Mouse (Mus musculus) left cerebral cortex, postnatal 25 days (tissue): ENCODE measurements around the gene Anks3. TPM values are rescaled to one million over a fixed set of nuclear protein-coding genes. Genes with fewer than 3 reads are reported as not detected.

Source experiments
- DNase-seq, 2 experiments: peaks; one replicate each; pipeline ENCODE4 v3.0.0; 2022; ENCODE audit warnings: low spot score in 2 of 2, mixed read lengths in 1 of 2
- intact Hi-C: fragments of 180-260 bp; cut with DNase I; formaldehyde crosslinking; loops from one replicate; pipeline ENCODE4 v1.15.1; 2025
- total RNA-seq, 2 experiments: library from RNA; stranded (reverse); gene quantifications; 2 replicates each; pipeline ENCODE4 v1.2.3; 2021

The Anks3 gene
- total RNA-seq, 2 experiments from 2014 or later: 54.9 to 61.8 TPM

DNA sequence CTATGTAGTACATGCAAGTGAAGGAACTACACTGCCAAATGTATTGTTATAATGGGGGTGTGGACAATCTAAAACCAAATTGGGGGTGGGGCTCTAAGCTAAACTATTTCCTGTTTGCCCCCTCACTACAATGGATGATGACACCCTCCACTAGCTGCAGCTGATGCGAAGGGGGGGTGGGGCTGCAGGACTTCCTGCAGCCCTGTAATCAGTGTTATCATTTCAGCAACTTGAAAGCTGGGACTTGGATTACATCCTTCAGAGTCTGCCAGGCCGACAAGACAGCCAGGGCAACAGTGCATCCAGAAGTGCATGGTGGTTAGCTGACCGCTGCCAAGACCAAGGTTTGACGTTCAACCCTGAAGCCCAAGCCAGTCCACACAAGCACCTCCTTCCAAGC, 7.6 kb upstream of the Anks3 start:
- DNase-seq: no peak
- intact Hi-C loops: no loop called here

- intact Hi-C loops: no loop called here
- no peak for DNase-seq
These were observed 5.2 kb upstream of the Anks3 start for GRCm38 (mm10) chr16:4969055-4969843.

GRCm38 (mm10) chr16:4968426-4968825, 4.4 kb upstream of the Anks3 start:
- intact Hi-C loops: no loop called here
- DNase-seq: no peak

DNA sequence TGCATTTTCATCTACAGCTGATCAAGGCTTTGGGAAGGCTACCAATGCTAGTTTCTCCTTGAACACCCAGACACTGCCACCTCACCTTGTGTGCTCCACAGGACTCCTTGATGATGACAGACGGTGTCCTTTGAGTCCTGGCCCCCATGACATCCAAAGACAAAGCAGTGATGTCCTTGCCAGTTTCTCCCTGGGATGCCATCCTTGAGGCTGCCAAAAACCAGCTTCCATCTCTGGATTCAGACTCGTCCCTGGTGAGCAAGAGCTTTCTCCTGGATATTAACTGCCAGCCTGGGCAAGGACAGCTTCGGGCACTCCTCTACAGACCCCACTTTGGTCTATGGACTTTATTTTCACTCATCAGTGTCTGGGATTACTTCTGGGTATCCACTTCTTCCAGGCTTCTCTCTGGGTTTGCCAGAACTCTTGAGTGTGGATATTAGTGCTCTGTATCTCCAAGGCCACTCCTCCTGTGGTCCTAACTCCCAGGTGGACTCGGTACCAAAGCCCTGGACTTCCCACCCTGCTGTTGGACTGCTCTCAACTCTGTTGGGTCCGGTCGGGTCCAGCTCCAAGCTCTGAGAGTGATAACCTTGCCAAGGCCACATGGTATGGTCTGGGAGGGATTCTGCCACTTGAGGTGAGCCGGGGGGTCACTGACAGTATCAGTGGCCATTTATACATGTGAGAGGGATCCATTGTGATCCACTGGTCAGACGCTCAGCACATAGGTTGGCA, 1.6 kb upstream of the Anks3 start:
- intact Hi-C loops: loop anchor here (2.0 kb wide), 3 partner anchors 47 to 83 kb away; partner anchors contain the start of genes Glyr1, Mgrn1 and Rogdi
- DNase-seq: no peak

DNA sequence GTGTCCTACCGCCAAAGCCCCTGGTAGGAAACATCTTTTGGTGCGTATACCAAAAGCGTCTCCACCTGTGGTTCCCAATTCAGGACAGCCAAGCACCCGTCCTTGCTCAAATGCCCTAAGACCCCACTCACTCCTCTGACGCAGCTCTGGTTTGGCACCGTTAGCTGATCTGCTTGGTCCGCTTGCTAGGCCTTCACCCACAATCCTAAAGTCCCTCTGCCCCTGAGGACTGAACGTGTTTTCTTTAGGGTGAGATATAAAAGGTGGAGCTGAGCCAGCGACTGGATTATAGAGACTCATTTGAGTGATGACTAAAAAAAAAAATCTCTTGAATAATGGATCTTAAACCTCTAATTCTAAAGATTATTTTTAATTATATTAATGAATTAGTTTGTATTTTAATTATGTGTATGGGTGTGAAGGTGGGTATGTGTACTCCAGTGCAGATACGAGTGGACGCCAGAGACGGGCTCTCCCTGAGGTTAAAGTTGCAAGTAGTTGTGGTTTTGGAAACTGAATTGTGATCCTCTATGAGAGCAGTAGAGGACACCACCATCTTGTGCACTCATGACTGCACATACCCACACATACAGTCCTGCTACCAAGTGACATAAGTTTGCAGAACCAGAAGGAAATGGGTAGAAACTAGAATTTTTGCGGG, 856 bp upstream of the Anks3 start:
- intact Hi-C loops: loop anchor here (2.0 kb wide), 3 partner anchors 48 to 84 kb away; partner anchors contain the start of genes Glyr1, Mgrn1 and Rogdi
- DNase-seq: no peak

DNA sequence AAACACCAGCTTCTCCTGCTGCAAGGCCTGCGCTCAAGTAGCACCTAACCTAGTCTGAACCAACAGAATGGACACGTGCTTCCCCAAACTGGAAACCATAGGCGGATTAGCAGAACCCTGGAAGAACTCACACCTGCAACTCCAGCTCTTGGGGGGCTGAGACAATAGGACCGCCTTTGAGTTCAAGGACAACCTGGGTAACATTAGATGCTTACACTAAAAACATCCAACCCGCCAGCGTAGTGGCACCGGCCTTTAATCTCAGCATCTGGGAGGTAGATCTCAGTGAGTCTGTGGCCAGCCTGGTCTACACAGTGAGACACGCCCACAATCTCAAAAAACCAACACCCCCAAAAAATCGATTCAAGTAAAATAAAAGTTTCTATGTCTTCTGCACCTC, 659 bp downstream of the Anks3 start:
- DNase-seq: no peak
- intact Hi-C loops: no loop called here

GRCm38 (mm10) chr16:4960260-4960659, 3.7 kb downstream of the Anks3 start:
- intact Hi-C loops: no loop called here
- DNase-seq: no peak

- no peak for DNase-seq
- intact Hi-C loops: no loop called here
These were observed 6.6 kb downstream of the Anks3 start for GRCm38 (mm10) chr16:4957446-4957845.

GRCm38 (mm10) chr16:4956609-4957008, 7.4 kb downstream of the Anks3 start:
- intact Hi-C loops: no loop called here
- no peak for DNase-seq

DNA sequence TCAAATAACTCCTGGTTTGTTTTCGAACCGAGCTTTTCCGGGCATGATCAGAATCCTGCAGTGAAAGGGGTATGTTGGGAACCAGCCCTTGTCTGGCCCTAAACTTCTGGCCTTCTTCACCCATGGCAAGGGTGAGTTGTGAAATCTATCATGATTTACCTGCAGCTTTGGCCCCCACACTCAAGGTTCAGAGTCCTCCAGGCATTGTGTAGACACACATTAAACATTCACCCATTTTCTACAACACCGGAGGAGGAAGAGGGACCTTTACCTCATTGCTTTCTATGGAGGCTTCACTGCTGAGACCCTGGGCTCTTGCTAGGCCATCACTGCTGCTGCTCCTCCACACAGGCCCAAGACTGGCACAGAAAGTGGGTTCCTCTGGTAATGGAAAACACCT, 16.6 kb downstream of the Anks3 start:
- DNase-seq: no peak
- intact Hi-C loops: no loop called here

GRCm38 (mm10) chr16:4946155-4946554, 17.9 kb downstream of the Anks3 start:
- no peak for DNase-seq
- intact Hi-C loops: no loop called here

DNA sequence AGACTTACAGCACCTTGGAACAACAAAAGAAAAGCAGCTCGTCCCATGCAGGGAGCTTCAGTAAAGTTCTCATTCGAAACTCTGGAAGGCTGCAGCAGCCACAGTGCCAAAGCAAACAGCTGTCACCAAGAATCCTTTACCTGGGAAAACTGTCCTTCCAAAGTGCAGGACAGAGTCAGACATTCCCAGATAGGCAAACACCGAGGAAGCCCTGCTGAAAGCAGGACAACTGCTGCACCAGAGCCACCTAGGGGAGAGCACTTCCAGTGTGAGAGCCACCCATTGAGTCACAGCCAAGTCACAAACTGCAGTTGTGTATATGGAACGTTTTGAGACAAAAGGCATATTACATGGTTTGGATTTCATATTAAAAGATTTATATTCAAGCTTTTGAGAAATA, 18.6 kb downstream of the Anks3 start:
- intact Hi-C loops: no loop called here
- no peak for DNase-seq

DNA sequence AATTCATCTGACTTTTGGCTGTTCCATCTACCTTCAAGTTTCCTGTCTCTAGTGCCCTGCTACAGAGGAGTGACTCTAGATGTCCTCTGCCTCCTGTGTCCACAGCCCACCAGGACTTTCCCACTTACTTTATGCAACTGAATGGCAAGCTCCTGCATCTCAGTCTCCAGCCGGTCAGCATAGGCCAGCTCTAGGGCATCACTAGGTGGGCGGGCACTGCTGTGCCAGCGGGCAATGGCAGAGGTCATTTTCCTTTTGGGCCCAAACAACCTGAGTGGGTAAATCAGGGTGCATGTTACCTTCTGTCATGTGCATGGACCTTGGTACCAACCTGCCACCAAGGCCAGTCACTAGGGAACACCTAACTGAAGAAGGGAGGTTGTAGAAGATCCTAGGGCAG, 20.6 kb downstream of the Anks3 start:
- intact Hi-C loops: no loop called here
- no peak for DNase-seq

GRCm38 (mm10) chr16:4942868-4943267, 21.1 kb downstream of the Anks3 start:
- intact Hi-C loops: no loop called here
- no peak for DNase-seq

- no peak for DNase-seq
- intact Hi-C loops: no loop called here
These were observed 23.0 kb downstream of the Anks3 start for GRCm38 (mm10) chr16:4941016-4941415.

DNA sequence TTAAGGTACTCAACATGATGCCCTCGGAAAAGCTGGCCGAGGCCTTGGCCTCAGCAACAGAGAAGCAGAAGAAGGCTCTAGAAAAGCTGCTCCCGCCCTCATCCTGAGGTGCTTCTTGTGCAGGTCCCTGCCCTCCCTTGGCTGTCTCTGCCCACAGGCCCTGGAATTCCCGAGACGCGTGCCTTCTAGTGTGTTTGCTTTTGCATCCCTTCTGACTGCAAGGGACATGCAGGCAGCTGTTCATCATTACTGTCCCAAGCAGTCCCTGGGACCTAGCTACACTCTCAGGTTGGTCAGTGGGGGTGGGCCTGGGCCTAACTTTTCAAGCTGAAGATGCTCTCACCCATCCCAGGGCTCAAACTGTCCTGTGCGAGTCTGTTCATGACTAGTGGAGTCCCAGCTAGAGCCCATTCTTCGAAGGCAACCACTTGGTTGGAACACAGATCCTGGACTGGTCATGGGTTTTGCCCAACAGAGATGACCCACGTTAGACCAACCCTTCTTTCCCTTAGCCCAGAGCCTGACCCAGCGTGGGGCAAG, 23.6 kb downstream of the Anks3 start:
- intact Hi-C loops: no loop called here
- DNase-seq: no peak

- DNase-seq: peak in 1 of 2 experiments; percentile 57
- intact Hi-C loops: no loop called here
These were observed 24.6 kb downstream of the Anks3 start for GRCm38 (mm10) chr16:4939412-4939811.

DNA sequence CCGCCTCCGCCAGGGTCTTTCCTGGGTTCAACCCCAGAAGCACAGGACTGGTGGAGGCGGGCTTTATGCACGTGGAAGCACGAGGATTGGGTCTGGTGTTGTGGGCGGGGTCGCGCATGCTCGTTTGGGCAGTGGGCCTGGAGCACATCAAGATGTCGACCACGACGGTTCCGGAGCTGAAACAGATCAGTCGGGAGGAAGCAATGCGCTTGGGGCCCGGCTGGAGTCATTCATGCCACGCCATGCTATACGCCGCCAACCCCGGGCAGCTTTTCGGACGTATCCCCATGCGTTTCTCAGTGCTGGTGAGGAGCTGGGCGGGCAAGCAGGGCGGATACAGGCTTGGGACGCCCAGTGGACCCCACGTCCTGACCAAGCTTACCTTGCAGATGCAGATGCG, 25.0 kb downstream of the Anks3 start:
- intact Hi-C loops: no loop called here
- DNase-seq: peak; percentile 95 to 97

DNA sequence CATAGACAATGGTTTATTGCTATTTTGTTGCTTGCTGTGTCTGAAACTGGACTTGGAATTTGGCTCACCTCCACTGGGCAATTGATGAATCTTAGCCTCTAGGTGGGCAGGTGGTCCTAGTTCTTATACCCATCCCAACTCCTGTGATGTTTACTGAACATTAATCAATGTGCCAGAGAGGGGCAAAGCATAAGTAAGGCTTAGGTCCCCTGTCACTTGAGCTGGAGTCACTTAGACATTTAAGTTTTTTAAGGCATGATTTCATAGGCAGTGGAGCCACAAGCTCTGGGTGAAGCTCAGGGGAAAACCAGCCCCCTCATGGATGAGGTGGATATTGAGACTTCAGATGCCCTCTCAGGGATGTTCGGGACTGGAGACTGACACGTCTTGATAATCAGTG, 25.5 kb downstream of the Anks3 start, which contains the start of gene Nudt16l1:
Gene Nudt16l1 (plus strand): TSS at position 301 of the 400 bp plus-strand sequence.
- intact Hi-C loops: no loop called here
- no peak for DNase-seq
